Mouse (Mus musculus) neural tube, embryonic 13.5 days (tissue): ENCODE data around the gene Cacna1a. TPM values are rescaled to one million over a fixed set of nuclear protein-coding genes. Genes with fewer than 3 reads are reported as not detected.

Source experiments
- ATAC-seq: fragments of 200-750 bp; cut with Nextera tagmentation; 2 replicates; pipeline ENCODE4 v1.8.0; 2017; ENCODE audit warnings: low read depth, mild to moderate bottlenecking, moderate TSS enrichment, moderate library complexity
- H3K27ac ChIP-seq: fragments of 300-500 bp; sonication (generic); replicated peaks from 2 replicates; pipeline ENCODE4 v1.5.1; 2015; ENCODE audit warnings: moderate library complexity, mild to moderate bottlenecking, inconsistent platforms
- H3K27me3 ChIP-seq: fragments of 300-500 bp; sonication (generic); 2 replicates; pipeline ENCODE4 v1.6.1; 2015; ENCODE audit warnings: mild to moderate bottlenecking, inconsistent platforms
- H3K36me3 ChIP-seq: fragments of 300-500 bp; sonication (generic); 2 replicates; pipeline ENCODE4 v1.6.1; 2015; ENCODE audit warnings: mild to moderate bottlenecking, inconsistent platforms
- H3K4me1 ChIP-seq: fragments of 300-500 bp; sonication (generic); replicated peaks from 2 replicates; pipeline ENCODE4 v1.6.1; 2015; ENCODE audit warnings: inconsistent platforms
- H3K4me2 ChIP-seq: fragments of 300-500 bp; sonication (generic); 2 replicates; pipeline ENCODE4 v1.6.1; 2015; ENCODE audit warnings: inconsistent platforms, mild to moderate bottlenecking, moderate library complexity
- H3K4me3 ChIP-seq: fragments of 300-500 bp; sonication (generic); 2 replicates; pipeline ENCODE4 v1.5.1; 2015; ENCODE audit warnings: mild to moderate bottlenecking, inconsistent platforms
- H3K9ac ChIP-seq: fragments of 300-500 bp; sonication (generic); 2 replicates; pipeline ENCODE4 v1.6.1; 2015; ENCODE audit warnings: moderate library complexity, mild to moderate bottlenecking, inconsistent platforms
- H3K9me3 ChIP-seq: fragments of 300-500 bp; sonication (generic); 2 replicates; pipeline ENCODE4 v1.6.1; 2016; ENCODE audit warnings: inconsistent platforms
- WGBS: fragments of 180-500 bp; shearing (Covaris S2); methylation state at CpG from one replicate; pipeline ENCODE4 v1.1.7; 2015; 5-methylcytosine and 5-hydroxymethylcytosine counted together
- polyA plus RNA-seq: library from polyadenylated mRNA; unstranded; fragments of >200 nt; fragmentation: Nextera tagmentation; extraction: Ambion mirVana; gene quantifications from 2 replicates; pipeline ENCODE4 v1.2.1, GENCODE M21; 2015

The Cacna1a gene
- polyA plus RNA-seq, 1 experiment from 2014 or later = 25.2 TPM

GRCm38 (mm10) chr8:84553617-84554016, 165.4 kb downstream of the Cacna1a start:
- H3K9ac ChIP-seq = no peak overlapping the region
- peaks cover 8% of the 10 kb centered on the region for H3K4me1 ChIP-seq
- H3K9me3 ChIP-seq = no peaks in the 10 kb centered on the region
- H3K36me3 ChIP-seq = peaks cover 47% of the 10 kb centered on the region
- no peak overlapping the region for H3K4me2 ChIP-seq
- peaks cover 31% of the 10 kb centered on the region for H3K27me3 ChIP-seq
- H3K27ac ChIP-seq = no peak overlapping the region; the same call in 1 of the 2 replicates
- WGBS = 83% methylated on average over 4 of the region's 4 CpGs
- no peak for ATAC-seq
- H3K4me3 ChIP-seq = no peak overlapping the region

- peaks cover 16% of the 10 kb centered on the region for H3K4me1 ChIP-seq
- 40% methylated on average over 14 of the region's 14 CpGs for WGBS
- H3K27me3 ChIP-seq = peaks cover 39% of the 10 kb centered on the region
- peaks cover 40% of the 10 kb centered on the region for H3K36me3 ChIP-seq
- H3K4me2 ChIP-seq = no peak overlapping the region
- no peaks in the 10 kb centered on the region for H3K9me3 ChIP-seq
- peak overlapping the region; percentile 66 for H3K27ac ChIP-seq
- no peak overlapping the region for H3K9ac ChIP-seq
- H3K4me3 ChIP-seq = no peak overlapping the region
- ATAC-seq = peak; percentile 78
Measured at GRCm38 (mm10) chr8:84554301-84555027, 166.2 kb downstream of the Cacna1a start.

DNA sequence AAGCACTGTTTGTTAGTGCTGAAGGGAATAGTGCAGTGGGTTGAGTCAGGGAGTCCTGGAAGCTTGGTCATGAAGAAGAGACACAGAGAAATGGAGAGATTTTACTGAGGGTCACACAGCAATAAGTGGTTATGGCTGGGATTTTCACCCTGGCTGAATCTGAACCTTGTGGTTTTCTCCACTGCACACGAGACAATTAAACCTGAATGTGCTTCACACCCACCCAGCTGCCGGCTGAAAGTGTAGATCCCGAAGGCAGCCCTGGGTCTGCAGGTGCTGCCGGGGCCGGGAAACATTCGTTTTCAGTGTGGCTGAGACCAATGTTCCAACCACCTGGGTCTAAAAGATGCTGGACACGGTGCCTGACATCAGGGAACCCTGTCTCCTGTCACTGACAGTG, 167.0 kb downstream of the Cacna1a start:
- 72% methylated on average over 7 of the region's 7 CpGs for WGBS
- peaks cover 17% of the 10 kb centered on the region for H3K4me1 ChIP-seq
- no peak overlapping the region for H3K4me3 ChIP-seq
- no peak for ATAC-seq
- H3K27ac ChIP-seq = peak overlapping the region; percentile 66
- H3K9ac ChIP-seq = no peak overlapping the region
- no peak overlapping the region for H3K4me2 ChIP-seq
- peaks cover 46% of the 10 kb centered on the region for H3K27me3 ChIP-seq
- H3K9me3 ChIP-seq = no peaks in the 10 kb centered on the region
- peaks cover 40% of the 10 kb centered on the region for H3K36me3 ChIP-seq

DNA sequence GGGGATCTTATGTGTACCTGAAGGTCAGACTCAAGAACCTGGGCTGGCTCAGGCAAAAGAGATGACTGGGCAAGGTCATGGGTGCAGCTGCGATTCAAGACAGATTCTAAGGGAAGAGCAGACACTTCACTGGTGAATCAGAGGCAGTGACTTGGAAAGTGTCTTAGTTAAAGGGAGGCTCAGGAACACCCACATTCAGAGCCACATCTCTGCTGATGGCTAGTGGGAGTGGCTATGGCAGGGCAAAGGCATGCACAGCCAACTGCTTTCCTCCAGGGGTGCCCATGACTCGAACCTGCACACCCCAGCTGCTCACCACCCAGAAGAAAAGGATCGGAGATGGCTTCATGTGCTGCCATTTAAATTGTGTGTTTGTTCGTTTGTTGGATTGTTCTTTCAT, 169.7 kb downstream of the Cacna1a start:
- WGBS = 77% methylated on average over 4 of the region's 4 CpGs

GRCm38 (mm10) chr8:84559121-84559604, 170.9 kb downstream of the Cacna1a start:
- H3K9ac ChIP-seq = 0 out of 2 replicates have a peak overlapping the region, but pooled peaks have one; percentile 26
- H3K27ac ChIP-seq = no peak overlapping the region
- no peak for ATAC-seq
- H3K36me3 ChIP-seq = peaks cover 16% of the 10 kb centered on the region; the same call in 1 of the 2 replicates
- peak overlapping the region; percentile 56 for H3K4me2 ChIP-seq
- H3K4me1 ChIP-seq = peaks cover 22% of the 10 kb centered on the region
- peaks cover 46% of the 10 kb centered on the region for H3K27me3 ChIP-seq
- under 1% methylated on average over 74 of the region's 84 CpGs for WGBS
- no peaks in the 10 kb centered on the region for H3K9me3 ChIP-seq
- peak overlapping the region; percentile 35 for H3K4me3 ChIP-seq

More for the DNA sequence above, 169.7 kb downstream of the Cacna1a start:
- Histone ChIP-seq H3K27ac (no peak overlapping the region), H3K4me2 (no peak overlapping the region), H3K4me1 (peaks cover 17% of the 10 kb centered on the region), H3K9ac (no peak overlapping the region), H3K4me3 (no peak overlapping the region), H3K27me3 (peaks cover 46% of the 10 kb centered on the region), H3K9me3 (no peaks in the 10 kb centered on the region), H3K36me3 (peaks cover 19% of the 10 kb centered on the region)
- no peak for ATAC-seq

DNA sequence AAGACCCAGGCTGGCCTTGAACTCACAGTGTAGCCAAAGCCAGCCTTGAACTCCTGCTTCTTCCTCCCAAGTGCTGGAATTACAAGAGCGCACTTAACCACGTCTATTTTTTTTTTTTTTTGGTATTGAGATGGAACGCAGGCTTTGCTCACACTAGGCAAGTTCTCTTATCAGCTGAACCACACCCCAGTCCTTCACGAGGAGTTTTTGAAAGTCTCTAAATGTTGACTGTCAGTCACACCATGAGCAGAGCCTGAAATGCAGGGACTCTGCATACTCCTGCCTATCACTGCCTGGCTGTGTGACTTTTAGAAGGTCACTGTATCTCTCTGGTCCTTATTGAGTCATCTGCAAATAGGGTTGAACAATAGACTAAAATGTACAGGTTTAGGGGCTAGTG, 173.5 kb downstream of the Cacna1a start:
- H3K36me3 ChIP-seq = peaks cover 22% of the 10 kb centered on the region
- H3K27ac ChIP-seq = no peak overlapping the region
- H3K4me1 ChIP-seq = peaks cover 17% of the 10 kb centered on the region
- no peaks in the 10 kb centered on the region for H3K9me3 ChIP-seq
- H3K9ac ChIP-seq = no peak overlapping the region
- WGBS = 91% methylated on average over 4 of the region's 4 CpGs
- no peak overlapping the region for H3K4me2 ChIP-seq
- H3K4me3 ChIP-seq = no peak overlapping the region
- ATAC-seq = no peak
- H3K27me3 ChIP-seq = peaks cover 35% of the 10 kb centered on the region

DNA sequence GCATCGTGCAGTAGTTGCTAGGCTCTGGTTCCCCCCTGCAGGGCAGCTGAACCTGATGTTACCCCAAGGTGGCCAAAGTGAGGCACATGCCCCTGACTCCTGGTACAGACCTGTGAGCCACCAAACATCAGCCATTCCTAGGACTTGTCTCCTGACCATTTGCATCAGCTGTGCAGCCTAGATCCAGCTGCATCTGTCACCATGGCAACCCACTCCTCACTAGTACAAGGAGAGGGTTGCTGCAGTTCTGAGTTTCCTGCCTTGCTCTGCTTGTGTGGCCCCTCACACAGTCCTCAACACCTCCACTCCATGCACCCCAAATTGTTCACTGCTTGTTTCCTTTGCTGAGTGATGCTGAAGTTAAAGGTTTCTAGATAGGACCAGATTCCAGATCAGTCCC, 175.8 kb downstream of the Cacna1a start:
- no peak overlapping the region for H3K4me2 ChIP-seq
- H3K27ac ChIP-seq = no peak overlapping the region
- H3K27me3 ChIP-seq = peaks cover 11% of the 10 kb centered on the region
- H3K36me3 ChIP-seq = peaks cover 36% of the 10 kb centered on the region
- no peak overlapping the region for H3K4me3 ChIP-seq
- WGBS = 50% methylated on average over 1 of the region's 1 CpGs
- ATAC-seq = no peak
- no peaks in the 10 kb centered on the region for H3K9me3 ChIP-seq
- H3K9ac ChIP-seq = no peak overlapping the region
- H3K4me1 ChIP-seq = peaks cover 12% of the 10 kb centered on the region

GRCm38 (mm10) chr8:84565577-84566360, 177.5 kb downstream of the Cacna1a start:
- Histone ChIP-seq H3K9ac (no peak overlapping the region), H3K36me3 (peaks cover 40% of the 10 kb centered on the region), H3K27ac (no peak overlapping the region), H3K4me1 (peaks cover 8% of the 10 kb centered on the region), H3K27me3 (no peaks in the 10 kb centered on the region), H3K4me3 (no peak overlapping the region), H3K9me3 (no peaks in the 10 kb centered on the region), H3K4me2 (no peak overlapping the region)
- 85% methylated on average over 25 of the region's 25 CpGs for WGBS
- no peak for ATAC-seq

- H3K4me3 ChIP-seq = no peak overlapping the region
- H3K27me3 ChIP-seq = no peaks in the 10 kb centered on the region
- peaks cover 8% of the 10 kb centered on the region for H3K4me1 ChIP-seq
- no peak overlapping the region for H3K9ac ChIP-seq
- H3K4me2 ChIP-seq = no peak overlapping the region
- ATAC-seq = no peak
- WGBS = 86% methylated on average over 12 of the region's 12 CpGs
- H3K36me3 ChIP-seq = peaks cover 51% of the 10 kb centered on the region
- no peaks in the 10 kb centered on the region for H3K9me3 ChIP-seq
- no peak overlapping the region for H3K27ac ChIP-seq
Measured at GRCm38 (mm10) chr8:84566816-84567413, 178.7 kb downstream of the Cacna1a start.

DNA sequence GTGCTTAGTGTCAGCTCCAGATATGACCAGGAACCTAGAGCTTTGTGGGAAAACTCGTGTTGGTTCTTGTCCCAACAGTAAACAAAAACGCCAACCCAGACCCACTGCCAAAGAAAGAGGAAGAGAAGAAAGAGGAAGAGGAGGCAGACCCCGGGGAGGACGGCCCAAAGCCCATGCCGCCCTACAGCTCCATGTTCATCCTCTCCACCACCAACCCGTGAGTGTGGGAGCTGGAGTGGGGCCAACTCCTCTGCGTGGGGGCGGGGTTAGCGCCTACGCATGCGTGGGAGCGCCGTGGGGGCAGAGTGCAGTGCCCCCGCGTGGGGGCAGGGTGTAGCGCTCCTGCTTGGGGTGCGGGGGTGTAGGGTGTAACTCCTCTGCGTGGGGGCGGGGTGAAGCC, 179.3 kb downstream of the Cacna1a start:
- peaks cover 56% of the 10 kb centered on the region for H3K36me3 ChIP-seq
- no peak for ATAC-seq
- WGBS = 81% methylated on average over 19 of the region's 19 CpGs

DNA sequence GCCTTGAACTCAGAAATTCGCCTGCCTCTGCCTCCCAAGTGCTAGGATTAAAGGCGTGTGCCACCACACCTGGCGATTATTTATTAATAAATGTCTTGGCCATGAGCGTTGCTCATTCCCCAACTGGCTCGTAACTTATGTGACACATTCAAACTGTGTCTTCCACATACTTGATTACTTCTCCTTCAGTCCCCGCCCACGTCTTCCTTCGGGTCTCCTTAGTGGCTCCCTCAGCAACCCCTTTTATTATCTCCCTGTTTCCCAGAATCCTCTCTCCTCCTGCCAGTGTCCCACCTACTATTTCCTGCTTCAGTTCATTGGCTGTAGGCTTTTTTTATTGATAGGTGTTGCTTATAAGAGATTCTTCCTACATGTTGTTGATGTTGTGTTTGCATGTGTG, 180.5 kb downstream of the Cacna1a start:
- peaks cover 66% of the 10 kb centered on the region for H3K36me3 ChIP-seq
- no peak for ATAC-seq

More for the DNA sequence above, 179.3 kb downstream of the Cacna1a start:
- Histone ChIP-seq H3K4me1 (peaks cover 8% of the 10 kb centered on the region), H3K4me2 (no peak overlapping the region), H3K27ac (no peak overlapping the region), H3K4me3 (no peak overlapping the region), H3K27me3 (no peaks in the 10 kb centered on the region), H3K9ac (no peak overlapping the region), H3K9me3 (no peaks in the 10 kb centered on the region)

More for the DNA sequence above, 180.5 kb downstream of the Cacna1a start:
- no peak overlapping the region for H3K4me3 ChIP-seq
- peaks cover 4% of the 10 kb centered on the region for H3K4me1 ChIP-seq
- no peak overlapping the region for H3K9ac ChIP-seq
- no peaks in the 10 kb centered on the region for H3K9me3 ChIP-seq
- WGBS = 87% methylated on average over 8 of the region's 8 CpGs
- H3K4me2 ChIP-seq = no peak overlapping the region
- no peak overlapping the region for H3K27ac ChIP-seq
- no peaks in the 10 kb centered on the region for H3K27me3 ChIP-seq
